Mouse (Mus musculus) megakaryocyte, embryonic 14.5 days (primary cell): ENCODE measurements at regions not wholly inside any gene's neighbourhood (a gene's known extent, or its start where the extent isn't known, plus 50 kb on each side); places are given as distances from the start of the nearest gene placed in this dataset.

Experiments used
- H3K27me3 ChIP-seq: replicated peaks from 2 replicates; pipeline ENCODE3; 2012; ENCODE audit warnings: inconsistent platforms
- H3K36me3 ChIP-seq: replicated peaks from 2 replicates; pipeline ENCODE3; 2012; ENCODE audit warnings: low read length, inconsistent platforms, mixed read lengths
- H3K4me1 ChIP-seq: 2 replicates; pipeline ENCODE4 v1.6.1; 2012; ENCODE audit warnings: inconsistent platforms
- H3K4me3 ChIP-seq: replicated peaks from 2 replicates; pipeline ENCODE3; 2012; ENCODE audit warnings: moderate library complexity, mild to moderate bottlenecking, inconsistent platforms
- H3K9me3 ChIP-seq: 2 replicates; pipeline ENCODE4 v1.6.1; 2012; ENCODE audit warnings: inconsistent platforms
- FLI1 ChIP-seq: IDR thresholded peaks from 2 replicates; pipeline ENCODE4 v1.6.1; 2012; ENCODE audit warnings: low read length, inconsistent platforms, mixed read lengths
- GATA1 ChIP-seq: IDR thresholded peaks from 3 replicates; pipeline ENCODE4 v1.6.1; 2012; ENCODE audit warnings: mixed read lengths, low read length, inconsistent platforms, borderline replicate concordance

GRCm38 (mm10) chr9:14006233-14006984 lies 178.9 kb downstream of the Fam76b start:
- H3K4me3 ChIP-seq = no peak overlapping the region
- peaks cover 28% of the 10 kb centered on the region for H3K9me3 ChIP-seq
- TF ChIP-seq GATA1 (no peak), FLI1 (no peak)
- H3K36me3 ChIP-seq = peaks cover 3% of the 10 kb centered on the region
- H3K4me1 ChIP-seq = peaks cover 25% of the 10 kb centered on the region
- H3K27me3 ChIP-seq = no peaks in the 10 kb centered on the region

GRCm38 (mm10) chr9:14009451-14009850 lies 181.9 kb downstream of the Fam76b start:
- Histone ChIP-seq H3K27me3 (no peaks in the 10 kb centered on the region), H3K4me1 (peaks cover 15% of the 10 kb centered on the region), H3K36me3 (peaks cover 3% of the 10 kb centered on the region), H3K9me3 (peaks cover 26% of the 10 kb centered on the region), H3K4me3 (no peak overlapping the region)
- no peak for TF ChIP-seq FLI1
- no peak for TF ChIP-seq GATA1

- H3K36me3 ChIP-seq = peaks cover 3% of the 10 kb centered on the region
- TF ChIP-seq GATA1 (no peak), FLI1 (no peak)
- no peak overlapping the region for H3K4me3 ChIP-seq
- peaks cover 18% of the 10 kb centered on the region for H3K4me1 ChIP-seq
- peaks cover 26% of the 10 kb centered on the region for H3K9me3 ChIP-seq
- no peaks in the 10 kb centered on the region for H3K27me3 ChIP-seq
These were observed 182.9 kb downstream of the Fam76b start for GRCm38 (mm10) chr9:14010261-14010949.

- Histone ChIP-seq H3K4me3 (no peak overlapping the region), H3K9me3 (peaks cover 5% of the 10 kb centered on the region), H3K36me3 (no peaks in the 10 kb centered on the region), H3K27me3 (peaks cover 11% of the 10 kb centered on the region), H3K4me1 (no peaks in the 10 kb centered on the region)
- TF ChIP-seq GATA1 = no peak
- TF ChIP-seq FLI1 = no peak
These were observed 196.7 kb downstream of the Fam76b start for GRCm38 (mm10) chr9:14024216-14024615.

- TF ChIP-seq FLI1 = no peak
- no peak for TF ChIP-seq GATA1
- no peak overlapping the region for H3K4me3 ChIP-seq
- H3K36me3 ChIP-seq = no peaks in the 10 kb centered on the region
- H3K27me3 ChIP-seq = peaks cover 11% of the 10 kb centered on the region
- no peaks in the 10 kb centered on the region for H3K4me1 ChIP-seq
- peaks cover 5% of the 10 kb centered on the region for H3K9me3 ChIP-seq
These were observed 197.2 kb downstream of the Fam76b start for GRCm38 (mm10) chr9:14024701-14025100.

- TF ChIP-seq FLI1 (no peak), GATA1 (no peak)
- H3K4me1 ChIP-seq = no peaks in the 10 kb centered on the region
- no peak overlapping the region for H3K4me3 ChIP-seq
- H3K27me3 ChIP-seq = peaks cover 8% of the 10 kb centered on the region
- peaks cover 5% of the 10 kb centered on the region for H3K9me3 ChIP-seq
- H3K36me3 ChIP-seq = no peaks in the 10 kb centered on the region
These were observed 200.5 kb downstream of the Fam76b start for GRCm38 (mm10) chr9:14028056-14028455.

- H3K27me3 ChIP-seq = no peaks in the 10 kb centered on the region
- no peaks in the 10 kb centered on the region for H3K36me3 ChIP-seq
- no peak for TF ChIP-seq GATA1
- no peak for TF ChIP-seq FLI1
- no peak overlapping the region for H3K4me3 ChIP-seq
- no peaks in the 10 kb centered on the region for H3K4me1 ChIP-seq
- peaks cover 5% of the 10 kb centered on the region for H3K9me3 ChIP-seq
These were observed 204.0 kb downstream of the Fam76b start for GRCm38 (mm10) chr9:14031358-14032047.

- Histone ChIP-seq H3K36me3 (no peaks in the 10 kb centered on the region), H3K4me3 (no peak overlapping the region), H3K4me1 (no peaks in the 10 kb centered on the region), H3K9me3 (peaks cover 5% of the 10 kb centered on the region), H3K27me3 (no peaks in the 10 kb centered on the region)
- TF ChIP-seq FLI1 (no peak), GATA1 (no peak)
These were observed 204.5 kb downstream of the Fam76b start for GRCm38 (mm10) chr9:14032048-14032362.

- no peak for TF ChIP-seq FLI1
- TF ChIP-seq GATA1 = no peak
- no peaks in the 10 kb centered on the region for H3K27me3 ChIP-seq
These were observed 208.0 kb downstream of the Fam76b start for GRCm38 (mm10) chr9:14035526-14035925.

More at GRCm38 (mm10) chr9:14035526-14035925, 208.0 kb downstream of the Fam76b start:
- Histone ChIP-seq H3K36me3 (no peaks in the 10 kb centered on the region), H3K4me3 (no peak overlapping the region), H3K4me1 (no peaks in the 10 kb centered on the region), H3K9me3 (no peaks in the 10 kb centered on the region)
